Mouse (Mus musculus) large intestine, adult 2 months (tissue): Measurements from ENCODE around the gene Osbpl6. TPM values are rescaled to one million over a fixed set of nuclear protein-coding genes. Genes with fewer than 3 reads are reported as not detected.
"Not testable (repeated sequence)": the region's sequence is repeated elsewhere in the genome, so short reads cannot be mapped to it uniquely, and the experiment has no call there.

ENCODE experiments used
- DNase-seq: peaks from one replicate; pipeline ENCODE4 v3.0.0-alpha.2; 2012; ENCODE audit warnings: low read depth, low spot score
- WGBS: fragments of 180-500 bp; shearing (Covaris S2); methylation state at CpG from one replicate; pipeline ENCODE4 v1.1.7; 2018; 5-methylcytosine and 5-hydroxymethylcytosine counted together
- polyA plus RNA-seq: library from polyadenylated mRNA; depleted of rRNA; stranded (reverse); fragments of >200 nt; gene quantifications from 2 replicates; pipeline ENCODE4 v1.2.3, GENCODE M21; 2012; rRNA removed

Gene Osbpl6
- polyA plus RNA-seq, 1 experiment = 10.4 TPM

GRCm38 (mm10) chr2:76611996-76612395 is 205.7 kb downstream of the Osbpl6 start:
- peak; percentile 52 for DNase-seq
- 33% methylated on average over 3 of the region's 3 CpGs for WGBS

GRCm38 (mm10) chr2:76618078-76618477 is 211.8 kb downstream of the Osbpl6 start:
- DNase-seq = peak; percentile 22
- WGBS = 13% methylated on average over 1 of the region's 1 CpGs

- no peak for DNase-seq
- WGBS = 44% methylated on average over 5 of the region's 5 CpGs
Measured at GRCm38 (mm10) chr2:76620188-76620587, 213.9 kb downstream of the Osbpl6 start.

- WGBS = 43% methylated on average over 1 of the region's 1 CpGs
- no peak for DNase-seq
Measured at GRCm38 (mm10) chr2:76621724-76622123, 215.4 kb downstream of the Osbpl6 start.

GRCm38 (mm10) chr2:76622316-76622715 is 216.0 kb downstream of the Osbpl6 start:
- not testable (repeated sequence) for DNase-seq
- 95% methylated on average over 2 of the region's 2 CpGs for WGBS

- 90% methylated on average over 12 of the region's 12 CpGs for WGBS
Measured at GRCm38 (mm10) chr2:76630293-76630692, 224.0 kb downstream of the Osbpl6 start.

GRCm38 (mm10) chr2:76631600-76631999 is 225.3 kb downstream of the Osbpl6 start:
- DNase-seq = no peak
- 45% methylated on average over 4 of the region's 4 CpGs for WGBS

More at GRCm38 (mm10) chr2:76630293-76630692, 224.0 kb downstream of the Osbpl6 start:
- DNase-seq = no peak

- 78% methylated on average over 2 of the region's 2 CpGs for WGBS
- DNase-seq = no peak
Measured at GRCm38 (mm10) chr2:76639637-76640036, 233.3 kb downstream of the Osbpl6 start.

- DNase-seq = no peak
Measured at GRCm38 (mm10) chr2:76643801-76644200, 237.5 kb downstream of the Osbpl6 start.

- under 1% methylated on average over 30 of the region's 32 CpGs for WGBS
Measured at GRCm38 (mm10) chr2:76647441-76647869, 241.1 kb downstream of the Osbpl6 start.

GRCm38 (mm10) chr2:76647883-76648570 is 241.7 kb downstream of the Osbpl6 start, which contains the start of the genes Prkra and Pjvk:
Gene Prkra (minus strand): TSS chr2:76648015.
Gene Pjvk (plus strand): TSS chr2:76648476.
- WGBS = under 1% methylated on average over 42 of the region's 42 CpGs
- peak; percentile 96 for DNase-seq

More at GRCm38 (mm10) chr2:76647441-76647869, 241.1 kb downstream of the Osbpl6 start:
- DNase-seq = no peak

GRCm38 (mm10) chr2:76648666-76649141 is 242.4 kb downstream of the Osbpl6 start:
- 13% methylated on average over 13 of the region's 13 CpGs for WGBS
- DNase-seq = no peak

Other genes with a start within 250 kb of the Osbpl6 start
- gene Pde11a, start 67.7 kb upstream of the Osbpl6 start, polyA plus RNA-seq = 0.78 and 1.2 TPM in 2 replicates
- not detected in 2 replicates for gene Cyct, start 46.1 kb upstream of the Osbpl6 start, polyA plus RNA-seq
- gene Rbm45, start 36.5 kb upstream of the Osbpl6 start, polyA plus RNA-seq = 11.7 and 16.2 TPM in 2 replicates
- gene Prkra, start 241.5 kb downstream of the Osbpl6 start, polyA plus RNA-seq = 18.3 and 26.3 TPM in 2 replicates
- not detected in 2 replicates for gene Pjvk, start 242.0 kb downstream of the Osbpl6 start, polyA plus RNA-seq